Mouse (Mus musculus): ENCODE measurements at regions not wholly inside any gene's neighbourhood (a gene's known extent, or its start where the extent isn't known, plus 50 kb on each side); places are given as distances from the start of the nearest gene placed in this dataset.

GRCm38 (mm10) chr5:111573265-111573873, 156.2 kb downstream of the Mn1 start:
- DNase-seq, result no peak
- 23% methylated on average over 13 of the region's 13 CpGs for WGBS
- Histone ChIP-seq H3K4me1 (ENCODE audit: control insufficient read depth, insufficient read depth, low read length) (no peaks in the 10 kb centered on the region), H3K4me3 (replicated peaks; ENCODE audit: extremely low read depth, low read depth, low read length) (no peak overlapping the region)
- TF ChIP-seq POLR2A (IDR thresholded peaks at IDR 0.05; ENCODE audit: borderline replicate concordance, extremely low read depth, low read depth, low read length), result no peak
- TF ChIP-seq CTCF (IDR thresholded peaks at IDR 0.05; ENCODE audit: insufficient read depth, low read length), result no peak

- Histone ChIP-seq H3K4me1 (ENCODE audit: control insufficient read depth, insufficient read depth, low read length) (0 out of 2 replicates have a peak, but pooled peaks cover 2% of the 10 kb centered on the region), H3K4me3 (replicated peaks; ENCODE audit: extremely low read depth, low read depth, low read length) (no peak overlapping the region)
- TF ChIP-seq CTCF (IDR thresholded peaks at IDR 0.05; ENCODE audit: insufficient read depth, low read length) (no peak), POLR2A (IDR thresholded peaks at IDR 0.05; ENCODE audit: borderline replicate concordance, extremely low read depth, low read depth, low read length) (no peak)
- no peak for DNase-seq
- 49% methylated on average over 8 of the region's 8 CpGs for WGBS
Measured at GRCm38 (mm10) chr5:111574219-111574840, 157.2 kb downstream of the Mn1 start.

DNA sequence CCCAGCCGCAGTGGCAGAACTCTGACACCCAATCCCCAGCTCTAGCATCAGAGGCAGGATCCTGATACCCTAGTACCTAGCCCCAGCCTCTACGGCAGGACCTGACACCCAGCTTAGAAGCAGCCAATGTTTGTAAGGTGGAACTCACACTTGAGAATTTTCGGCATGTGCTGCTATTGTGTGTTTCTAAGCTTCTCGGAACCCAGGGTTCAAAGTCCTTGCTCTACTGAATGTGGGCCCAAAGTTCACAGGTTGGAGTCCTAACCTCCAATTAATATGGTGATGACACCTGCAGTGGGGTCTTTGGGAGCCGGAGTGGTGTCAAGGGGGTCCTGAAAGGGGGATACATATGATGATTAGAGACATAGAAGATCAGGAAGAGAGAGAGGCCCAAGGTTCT, 158.2 kb downstream of the Mn1 start:
- 92% methylated on average over 5 of the region's 5 CpGs for WGBS
- no peak for TF ChIP-seq CTCF (IDR thresholded peaks at IDR 0.05; ENCODE audit: insufficient read depth, low read length)
- DNase-seq, result no peak
- Histone ChIP-seq H3K4me1 (ENCODE audit: control insufficient read depth, insufficient read depth, low read length) (0 out of 2 replicates have a peak, but pooled peaks cover 2% of the 10 kb centered on the region), H3K4me3 (replicated peaks; ENCODE audit: extremely low read depth, low read depth, low read length) (no peak overlapping the region)

DNA sequence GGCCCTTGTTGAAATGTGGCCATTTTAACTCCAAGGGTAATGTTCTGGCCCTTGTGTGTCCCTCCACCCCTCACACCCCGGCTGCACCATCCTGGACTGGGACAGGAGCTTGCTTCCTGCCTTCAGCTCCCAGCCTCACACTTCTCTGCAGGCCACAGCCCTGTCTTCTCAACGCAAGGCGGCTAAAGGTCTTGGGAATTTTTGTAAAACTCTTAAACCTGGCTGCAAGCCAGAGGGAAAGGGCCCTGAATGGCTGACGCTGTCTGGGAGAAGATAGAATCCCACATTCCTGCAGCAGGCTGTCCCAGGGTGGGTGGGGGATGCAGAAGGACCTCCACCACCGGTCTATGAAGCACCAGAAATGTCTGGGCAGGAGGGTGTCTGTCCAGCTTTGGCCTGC, 156.3 kb upstream of the Gm26897 start:
- TF ChIP-seq CTCF (IDR thresholded peaks at IDR 0.05; ENCODE audit: insufficient read depth, low read length), result no peak
- TF ChIP-seq POLR2A (IDR thresholded peaks at IDR 0.05; ENCODE audit: borderline replicate concordance, extremely low read depth, low read depth, low read length), result no peak
- no peak overlapping the region for H3K4me3 ChIP-seq (replicated peaks; ENCODE audit: extremely low read depth, low read depth, low read length)
- DNase-seq, result no peak
- 0 out of 2 replicates have a peak, but pooled peaks cover 2% of the 10 kb centered on the region for H3K4me1 ChIP-seq (ENCODE audit: control insufficient read depth, insufficient read depth, low read length)
- 27% methylated on average over 5 of the region's 5 CpGs for WGBS

DNA sequence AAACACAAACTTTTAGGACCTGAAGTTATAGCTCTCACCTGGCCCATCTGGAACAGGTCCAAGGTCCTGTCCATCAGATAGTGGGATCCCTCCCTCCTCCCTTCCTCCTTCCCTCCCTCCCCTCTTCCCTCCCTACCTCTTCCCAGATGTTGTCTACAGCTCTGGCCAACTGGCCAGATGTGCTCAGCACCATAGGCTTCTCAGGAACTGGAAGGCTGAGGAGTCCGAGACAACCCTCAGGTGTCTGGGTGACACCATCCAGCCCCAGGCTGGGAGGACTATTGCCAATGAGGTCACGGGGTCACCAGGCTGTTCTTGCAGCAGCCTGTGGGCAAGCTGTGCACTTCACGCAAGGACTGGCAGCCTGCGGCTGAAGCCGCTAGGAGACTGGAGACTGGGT, 155.6 kb upstream of the Gm26897 start:
- no peak for DNase-seq
- WGBS, result 78% methylated on average over 5 of the region's 5 CpGs
- TF ChIP-seq CTCF (IDR thresholded peaks at IDR 0.05; ENCODE audit: insufficient read depth, low read length) (no peak), POLR2A (IDR thresholded peaks at IDR 0.05; ENCODE audit: borderline replicate concordance, extremely low read depth, low read depth, low read length) (no peak)
- no peak overlapping the region for H3K4me3 ChIP-seq (replicated peaks; ENCODE audit: extremely low read depth, low read depth, low read length)
- 0 out of 2 replicates have a peak, but pooled peaks cover 2% of the 10 kb centered on the region for H3K4me1 ChIP-seq (ENCODE audit: control insufficient read depth, insufficient read depth, low read length)

- WGBS, result 23% methylated on average over 12 of the region's 12 CpGs
- H3K4me1 ChIP-seq (ENCODE audit: control insufficient read depth, insufficient read depth, low read length), result 0 out of 2 replicates have a peak, but pooled peaks cover 2% of the 10 kb centered on the region
- no peak overlapping the region for H3K4me3 ChIP-seq (replicated peaks; ENCODE audit: extremely low read depth, low read depth, low read length)
- TF ChIP-seq CTCF (IDR thresholded peaks at IDR 0.05; ENCODE audit: insufficient read depth, low read length) (no peak), POLR2A (IDR thresholded peaks at IDR 0.05; ENCODE audit: borderline replicate concordance, extremely low read depth, low read depth, low read length) (no peak)
- DNase-seq, result no peak
Measured at GRCm38 (mm10) chr5:111578977-111579727, 154.6 kb upstream of the Gm26897 start.

DNA sequence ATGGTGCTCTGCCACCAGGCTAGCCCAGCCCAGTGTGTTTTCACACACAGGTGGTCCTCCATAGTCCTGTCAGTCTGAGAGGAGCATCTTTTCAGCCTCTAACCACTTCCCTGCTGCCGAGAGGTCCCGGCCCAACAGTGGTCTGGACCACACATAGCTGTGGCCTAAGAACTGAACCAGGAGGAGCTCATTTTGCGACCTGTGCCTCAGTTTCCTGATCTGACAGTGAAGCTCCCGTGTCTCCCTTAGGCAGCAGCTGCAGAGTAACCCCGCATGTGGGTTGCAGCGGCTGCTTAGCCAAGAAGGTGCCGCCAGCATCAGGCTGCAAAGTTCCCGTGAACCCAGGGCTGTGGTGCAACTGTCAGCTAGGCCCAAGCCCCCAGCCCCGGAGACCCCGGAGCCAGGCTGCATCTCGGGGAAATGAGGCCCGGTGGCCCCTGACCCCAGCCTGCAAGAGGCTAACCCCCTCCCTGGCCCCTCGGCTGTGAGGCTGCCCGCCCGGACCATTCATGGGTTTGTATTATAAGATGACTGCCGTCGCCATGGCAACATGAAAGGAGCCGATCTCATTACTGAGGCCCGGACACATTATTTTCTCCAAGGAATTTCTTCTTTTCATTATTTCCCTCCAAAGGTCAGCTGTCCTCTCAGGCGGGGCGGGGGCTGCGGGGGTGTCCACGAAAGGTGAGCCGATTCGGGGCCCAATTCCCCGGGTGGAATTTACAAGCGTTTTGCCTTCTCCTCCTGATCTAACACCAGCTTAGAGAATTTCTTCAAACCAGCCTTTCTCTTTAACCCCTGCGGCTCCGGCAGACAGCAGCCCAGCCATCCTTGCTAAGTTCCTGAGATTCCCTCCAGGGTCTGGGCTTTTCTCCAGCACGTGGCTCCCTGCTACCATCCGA, 152.6 kb upstream of the Gm26897 start:
- 10% methylated on average over 31 of the region's 31 CpGs for WGBS
- H3K4me3 ChIP-seq (replicated peaks; ENCODE audit: extremely low read depth, low read depth, low read length), result no peak overlapping the region

GRCm38 (mm10) chr5:111582004-111582403, 151.7 kb upstream of the Gm26897 start:
- 41% methylated on average over 9 of the region's 9 CpGs for WGBS
- TF ChIP-seq CTCF (IDR thresholded peaks at IDR 0.05; ENCODE audit: insufficient read depth, low read length) (no peak), POLR2A (IDR thresholded peaks at IDR 0.05; ENCODE audit: borderline replicate concordance, extremely low read depth, low read depth, low read length) (no peak)
- DNase-seq, result no peak
- Histone ChIP-seq H3K4me3 (replicated peaks; ENCODE audit: extremely low read depth, low read depth, low read length) (no peak overlapping the region), H3K4me1 (ENCODE audit: control insufficient read depth, insufficient read depth, low read length) (0 out of 2 replicates have a peak, but pooled peaks cover 2% of the 10 kb centered on the region)

More for the DNA sequence above, 152.6 kb upstream of the Gm26897 start:
- TF ChIP-seq CTCF (IDR thresholded peaks at IDR 0.05; ENCODE audit: insufficient read depth, low read length) (no peak), POLR2A (IDR thresholded peaks at IDR 0.05; ENCODE audit: borderline replicate concordance, extremely low read depth, low read depth, low read length) (no peak)
- 0 out of 2 replicates have a peak, but pooled peaks cover 2% of the 10 kb centered on the region for H3K4me1 ChIP-seq (ENCODE audit: control insufficient read depth, insufficient read depth, low read length)
- DNase-seq, result no peak

GRCm38 (mm10) chr5:111590619-111591081, 143.1 kb upstream of the Gm26897 start:
- H3K4me3 ChIP-seq (replicated peaks; ENCODE audit: extremely low read depth, low read depth, low read length), result no peak overlapping the region
- H3K4me1 ChIP-seq (ENCODE audit: control insufficient read depth, insufficient read depth, low read length), result no peaks in the 10 kb centered on the region
- 19% methylated on average over 4 of the region's 4 CpGs for WGBS
- no peak for DNase-seq
- no peak for TF ChIP-seq CTCF (IDR thresholded peaks at IDR 0.05; ENCODE audit: insufficient read depth, low read length)
- TF ChIP-seq POLR2A (IDR thresholded peaks at IDR 0.05; ENCODE audit: borderline replicate concordance, extremely low read depth, low read depth, low read length), result no peak
